Mouse (Mus musculus): ENCODE results near the gene Capn7.

GRCm38 (mm10) chr14:31329741-31330140, 6.7 kb upstream of the Capn7 start:
- TF ChIP-seq CTCF (IDR thresholded peaks at IDR 0.05; ENCODE audit: low read depth) (no peak), EP300 (optimal IDR thresholded peaks at IDR 0.05) (no peak)

All from stomach, postnatal 0 days (tissue).